Mouse (Mus musculus): ENCODE measurements around the gene 1700021F05Rik.

The 1700021F05Rik gene

GRCm38 (mm10) chr10:43540442-43541152 lies at the start of gene 1700021F05Rik:
TSS of gene 1700021F05Rik (minus strand) at chr10:43540994.
- peak; percentile 86 for DNase-seq (ENCODE audit: low read depth)

- no peak for DNase-seq (ENCODE audit: low read depth)
Measured at GRCm38 (mm10) chr10:43588470-43589177, 47.8 kb upstream of the 1700021F05Rik start.

- no peak for DNase-seq (ENCODE audit: low read depth)
Measured at GRCm38 (mm10) chr10:43584538-43584937, 43.7 kb upstream of the 1700021F05Rik start.

GRCm38 (mm10) chr10:43581260-43581659 lies 40.5 kb upstream of the 1700021F05Rik start:
- DNase-seq (ENCODE audit: low read depth): no peak

GRCm38 (mm10) chr10:43580649-43581078 lies 39.9 kb upstream of the 1700021F05Rik start:
- no peak for DNase-seq (ENCODE audit: low read depth)

- no peak for DNase-seq (ENCODE audit: low read depth)
Measured at GRCm38 (mm10) chr10:43579381-43580261, 38.8 kb upstream of the 1700021F05Rik start.

GRCm38 (mm10) chr10:43578754-43579380 lies 38.1 kb upstream of the 1700021F05Rik start:
- no peak for DNase-seq (ENCODE audit: low read depth)

- no peak for DNase-seq (ENCODE audit: low read depth)
Measured at GRCm38 (mm10) chr10:43578366-43578753, 37.6 kb upstream of the 1700021F05Rik start.

- DNase-seq (ENCODE audit: low read depth): no peak
Measured at GRCm38 (mm10) chr10:43577997-43578331, 37.2 kb upstream of the 1700021F05Rik start, which contains the start of gene Cd24a. TSS of gene Cd24a (plus strand) at chr10:43578284.

- no peak for DNase-seq (ENCODE audit: low read depth)
Measured at GRCm38 (mm10) chr10:43577299-43577996, 36.7 kb upstream of the 1700021F05Rik start.

- no peak for DNase-seq (ENCODE audit: low read depth)
Measured at GRCm38 (mm10) chr10:43574956-43575355, 34.2 kb upstream of the 1700021F05Rik start.

- no peak for DNase-seq (ENCODE audit: low read depth)
Measured at GRCm38 (mm10) chr10:43574352-43574751, 33.6 kb upstream of the 1700021F05Rik start.

GRCm38 (mm10) chr10:43561311-43561710 lies 20.5 kb upstream of the 1700021F05Rik start:
- DNase-seq (ENCODE audit: low read depth): no peak

GRCm38 (mm10) chr10:43560765-43561164 lies 20.0 kb upstream of the 1700021F05Rik start:
- no peak for DNase-seq (ENCODE audit: low read depth)

GRCm38 (mm10) chr10:43559313-43559712 lies 18.5 kb upstream of the 1700021F05Rik start:
- DNase-seq (ENCODE audit: low read depth): no peak

GRCm38 (mm10) chr10:43557630-43558165 lies 16.9 kb upstream of the 1700021F05Rik start:
- DNase-seq (ENCODE audit: low read depth): no peak

GRCm38 (mm10) chr10:43551388-43551787 lies 10.6 kb upstream of the 1700021F05Rik start:
- no peak for DNase-seq (ENCODE audit: low read depth)

GRCm38 (mm10) chr10:43550923-43551322 lies 10.1 kb upstream of the 1700021F05Rik start:
- no peak for DNase-seq (ENCODE audit: low read depth)

- no peak for DNase-seq (ENCODE audit: low read depth)
Measured at GRCm38 (mm10) chr10:43549411-43549810, 8.6 kb upstream of the 1700021F05Rik start.

GRCm38 (mm10) chr10:43541153-43541544 lies 355 bp upstream of the 1700021F05Rik start:
- no peak for DNase-seq (ENCODE audit: low read depth)

GRCm38 (mm10) chr10:43539746-43540310 lies 966 bp downstream of the 1700021F05Rik start:
- DNase-seq (ENCODE audit: low read depth): no peak
